Mouse (Mus musculus): ENCODE results near the gene Jmjd1c. TPM values are rescaled to one million over a fixed set of nuclear protein-coding genes. Genes with fewer than 3 reads are reported as not detected.
A peak's percentile ranks its signal among the peaks of the same experiment; 100 is the strongest.

Gene Jmjd1c
- total RNA-seq, 2 experiments from 2014 or later, result 86.0 to 101 TPM

DNA sequence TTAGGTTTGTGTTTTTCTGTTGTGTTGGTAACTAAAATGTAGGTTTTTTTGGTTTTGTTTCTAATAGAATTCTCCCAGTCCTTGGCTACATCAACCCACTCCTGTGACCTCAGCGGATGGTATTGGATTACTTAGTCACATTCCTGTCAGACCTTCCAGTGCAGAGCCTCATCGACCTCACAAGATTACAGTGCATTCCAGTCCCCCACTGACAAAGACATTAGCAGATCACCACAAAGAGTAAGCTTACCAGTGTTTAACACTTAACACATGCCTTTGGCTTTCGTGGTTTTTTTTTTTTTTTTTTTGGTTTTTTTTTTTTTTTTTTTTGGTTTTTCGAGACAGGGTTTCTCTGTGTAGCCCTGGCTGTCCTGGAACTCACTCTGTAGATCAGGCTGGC lies 128.0 kb downstream of the Jmjd1c start:
- DNase-seq (ENCODE audit: low spot score in 2 of 2), result no peak

DNA sequence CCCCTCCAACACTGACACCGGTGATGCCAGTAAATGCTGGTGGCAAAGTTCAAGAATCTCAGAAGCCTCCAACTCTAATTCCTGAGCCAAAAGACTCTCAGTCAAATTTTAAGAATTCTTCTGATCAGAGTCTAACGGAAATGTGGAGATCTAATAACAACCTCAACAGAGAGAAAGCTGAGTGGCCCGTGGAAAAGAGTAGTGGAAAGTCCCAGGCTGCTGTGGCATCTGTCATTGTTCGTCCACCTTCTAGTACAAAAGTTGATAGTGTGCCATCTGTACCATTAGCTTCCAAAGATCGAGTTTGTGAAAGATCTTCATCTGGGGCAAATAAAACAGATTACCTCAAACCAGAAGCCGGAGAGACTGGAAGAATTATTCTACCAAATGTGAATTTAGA lies 129.6 kb downstream of the Jmjd1c start:
- DNase-seq (ENCODE audit: low spot score in 2 of 2), result no peak

DNA sequence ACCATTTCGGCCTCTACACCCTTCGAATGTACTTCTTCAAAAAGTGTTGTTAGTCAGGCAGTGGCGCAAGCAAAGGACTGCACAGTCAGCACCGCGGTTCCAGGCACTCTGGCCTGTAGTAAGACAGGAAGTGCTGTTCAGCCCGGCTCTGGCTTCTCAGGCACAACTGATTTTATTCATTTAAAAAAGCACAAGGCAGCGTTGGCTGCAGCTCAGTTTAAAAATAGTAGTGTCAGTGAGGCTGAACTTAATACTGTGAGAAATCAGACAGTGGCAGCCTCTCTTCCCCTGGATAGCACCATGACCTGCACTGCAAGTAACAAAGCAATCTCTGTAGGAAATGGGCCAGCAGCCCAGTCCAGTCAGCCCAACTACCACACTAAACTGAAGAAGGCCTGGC lies 130.2 kb downstream of the Jmjd1c start:
- DNase-seq (ENCODE audit: low spot score in 2 of 2), result peak; percentile 21 to 66

DNA sequence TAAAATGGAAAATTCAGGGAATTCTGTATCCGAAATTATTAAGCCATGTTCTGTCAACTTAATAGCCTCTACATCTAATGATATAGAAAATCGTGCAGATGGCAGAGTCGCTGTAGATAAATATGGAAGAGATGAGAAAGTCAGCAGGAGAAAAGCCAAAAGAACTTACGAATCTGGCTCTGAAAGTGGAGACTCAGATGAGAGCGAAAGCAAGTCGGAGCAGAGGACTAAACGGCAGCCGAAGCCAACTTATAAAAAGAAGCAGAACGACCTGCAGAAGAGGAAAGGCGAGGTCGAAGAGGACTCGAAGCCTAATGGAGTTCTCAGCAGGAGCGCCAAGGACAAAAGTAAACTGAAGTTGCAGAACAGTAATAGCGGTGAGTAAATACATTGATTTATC lies 130.6 kb downstream of the Jmjd1c start:
- no peak for DNase-seq (ENCODE audit: low spot score in 2 of 2)

DNA sequence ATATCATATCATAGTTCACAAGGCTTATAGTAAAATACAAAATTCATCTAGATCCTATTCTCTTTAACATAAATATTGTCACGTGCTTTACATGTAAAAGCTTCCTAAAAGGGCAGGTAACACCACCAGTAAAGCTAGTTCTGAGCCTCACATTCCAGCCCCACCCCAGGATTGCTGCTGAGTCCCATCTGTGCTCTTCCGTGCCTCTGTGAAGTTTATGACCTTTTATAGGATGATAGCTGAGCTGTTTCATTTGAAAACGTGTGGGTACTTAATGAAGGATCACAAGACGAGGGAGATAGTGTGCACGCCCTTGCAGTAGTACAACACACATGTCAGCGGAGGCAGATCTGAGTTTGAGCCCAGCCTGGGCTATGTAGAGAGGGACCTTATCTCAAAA lies 134.5 kb downstream of the Jmjd1c start:
- DNase-seq (ENCODE audit: low spot score in 2 of 2), result no peak

DNA sequence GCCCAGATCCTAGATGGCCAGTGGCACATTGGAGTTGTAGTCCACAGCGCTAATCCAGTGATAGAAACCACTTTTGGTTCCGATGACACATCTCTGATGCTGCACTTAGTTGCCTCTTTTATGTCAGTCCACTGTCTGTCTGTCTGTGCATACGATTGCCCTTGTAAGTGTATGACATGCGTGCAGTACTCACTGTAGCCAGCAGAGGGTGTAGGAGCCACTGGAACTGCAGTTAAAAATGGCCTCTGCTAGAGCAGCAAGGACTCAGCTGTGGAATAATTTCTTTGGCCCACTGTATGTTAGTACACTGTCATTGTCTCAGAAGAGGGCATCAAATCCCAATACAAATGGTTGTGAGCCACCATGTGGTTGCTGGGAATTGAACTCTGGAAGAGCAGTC lies 151.2 kb downstream of the Jmjd1c start:
- no peak for DNase-seq (ENCODE audit: low spot score in 2 of 2)

DNA sequence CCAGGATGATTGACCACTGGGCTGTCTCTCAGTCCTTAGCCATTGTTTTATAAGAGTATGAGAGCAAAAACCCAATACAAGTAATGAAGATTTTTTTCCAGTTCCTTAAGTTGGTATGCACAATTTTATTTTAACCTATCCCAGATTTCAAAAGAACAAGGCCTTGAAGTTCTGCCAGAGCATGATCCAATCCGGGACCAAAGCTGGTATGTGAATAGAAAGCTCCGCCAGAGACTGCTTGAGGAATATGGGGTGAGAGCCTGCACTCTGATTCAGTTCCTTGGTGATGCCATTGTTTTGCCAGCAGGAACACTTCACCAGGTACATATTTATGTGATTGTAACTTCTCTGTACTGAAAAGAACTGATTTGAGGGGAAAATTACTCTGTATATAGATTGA lies 153.6 kb downstream of the Jmjd1c start:
- peak; percentile 35 to 71 for DNase-seq (ENCODE audit: low spot score in 2 of 2)

DNA sequence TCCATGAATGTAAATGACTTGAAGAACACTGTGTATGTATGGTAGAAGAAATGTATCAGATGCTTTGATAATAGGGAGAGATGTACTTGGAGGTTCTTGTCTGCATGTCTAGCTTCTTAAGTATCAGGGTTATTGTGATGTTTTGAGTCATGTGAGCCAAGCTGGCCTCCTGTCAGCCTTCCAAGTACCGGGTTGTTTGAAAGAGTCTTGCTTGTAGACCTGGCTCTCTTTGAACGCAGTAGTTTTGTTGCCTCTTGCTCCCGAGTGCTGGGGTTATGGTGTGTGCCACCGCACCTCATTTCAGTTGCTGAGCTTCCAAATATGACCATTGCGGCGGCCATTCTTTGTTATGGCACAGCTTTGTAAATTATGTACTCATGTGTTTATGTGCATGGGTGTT lies 154.9 kb downstream of the Jmjd1c start:
- DNase-seq (ENCODE audit: low spot score in 2 of 2), result no peak

DNA sequence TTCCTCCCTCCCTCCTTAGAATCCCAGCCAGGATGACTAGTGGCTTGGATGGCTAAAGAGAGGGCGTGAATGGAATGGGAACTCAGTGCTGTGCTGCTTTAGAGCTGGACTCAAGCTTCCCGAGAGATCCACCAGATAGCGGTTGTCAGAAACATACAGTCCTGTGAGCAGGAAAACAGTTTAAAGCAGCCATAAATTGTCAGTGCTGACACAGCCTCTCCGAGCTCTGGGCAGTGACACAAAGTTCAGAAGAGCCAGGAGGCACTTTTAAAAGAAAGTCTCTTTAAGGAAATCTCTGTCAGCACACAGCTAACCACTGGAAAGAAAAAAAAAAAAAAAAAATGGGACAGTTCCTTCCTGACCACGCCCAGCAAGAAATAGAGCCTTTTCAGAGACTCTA lies 156.4 kb downstream of the Jmjd1c start:
- DNase-seq (ENCODE audit: low spot score in 2 of 2), result no peak

DNA sequence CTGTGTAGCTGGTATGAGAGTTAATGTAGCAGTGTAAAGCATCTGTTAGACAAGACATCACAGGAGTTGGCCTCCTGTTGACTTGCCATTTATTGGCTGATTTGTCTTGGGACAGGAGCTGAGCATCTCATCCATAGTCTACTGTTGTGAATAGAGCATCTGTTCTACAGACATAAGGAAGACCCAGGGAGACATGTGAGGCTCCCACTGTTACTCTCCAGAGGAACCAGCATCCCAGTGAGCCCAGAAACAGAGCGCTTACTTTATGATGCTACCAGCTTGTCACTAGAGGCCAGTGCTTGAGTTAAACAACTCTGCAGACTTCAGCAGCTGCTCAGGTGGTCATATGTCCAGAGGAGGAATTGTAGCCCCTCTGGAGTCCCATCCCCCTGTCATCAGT lies 157.2 kb downstream of the Jmjd1c start:
- no peak for DNase-seq (ENCODE audit: low spot score in 2 of 2)

DNA sequence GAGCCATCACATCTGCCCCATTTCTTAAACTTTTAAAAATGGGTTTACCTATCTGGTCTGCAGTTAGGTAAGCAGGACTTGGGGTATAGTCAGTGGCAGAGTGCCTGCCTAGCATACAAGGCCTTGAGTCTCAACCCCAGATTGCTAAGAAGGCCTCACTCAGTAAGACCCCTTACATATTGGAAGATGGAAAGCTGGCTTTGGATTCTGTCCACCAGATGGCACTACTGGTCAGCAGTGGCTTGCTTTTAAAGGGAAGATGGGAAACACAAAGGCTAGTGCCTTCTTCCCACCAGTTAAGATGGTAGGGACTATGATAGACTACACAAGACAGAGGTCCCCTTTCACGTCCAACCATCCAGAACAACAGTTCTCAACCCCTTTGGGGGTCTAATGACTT lies 168.9 kb downstream of the Jmjd1c start:
- peak in 1 of 2 experiments; percentile 51 for DNase-seq (ENCODE audit: low spot score in 2 of 2)

DNA sequence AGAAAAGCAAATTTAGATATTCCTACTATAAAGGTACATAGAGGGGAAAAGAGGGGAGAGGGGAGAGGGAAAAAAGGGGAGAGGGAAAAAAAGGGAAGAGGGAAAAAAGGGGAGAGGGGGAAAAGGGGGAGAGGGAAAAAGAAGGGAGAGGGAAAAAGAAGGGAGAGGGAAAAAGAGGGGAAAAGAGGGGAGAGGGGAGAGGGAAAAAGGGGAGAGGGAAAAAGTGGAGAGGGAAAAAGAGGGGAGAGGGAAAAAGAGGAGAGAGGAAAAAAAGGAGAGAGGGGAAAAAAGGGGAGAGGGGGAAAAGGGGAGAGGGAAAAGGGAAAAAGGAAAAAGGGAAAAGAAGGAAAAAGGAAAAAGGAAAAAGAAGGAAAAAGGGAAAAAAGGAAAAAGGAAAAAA lies 180.0 kb downstream of the Jmjd1c start:
- no peak for DNase-seq (ENCODE audit: low spot score in 2 of 2)

DNA sequence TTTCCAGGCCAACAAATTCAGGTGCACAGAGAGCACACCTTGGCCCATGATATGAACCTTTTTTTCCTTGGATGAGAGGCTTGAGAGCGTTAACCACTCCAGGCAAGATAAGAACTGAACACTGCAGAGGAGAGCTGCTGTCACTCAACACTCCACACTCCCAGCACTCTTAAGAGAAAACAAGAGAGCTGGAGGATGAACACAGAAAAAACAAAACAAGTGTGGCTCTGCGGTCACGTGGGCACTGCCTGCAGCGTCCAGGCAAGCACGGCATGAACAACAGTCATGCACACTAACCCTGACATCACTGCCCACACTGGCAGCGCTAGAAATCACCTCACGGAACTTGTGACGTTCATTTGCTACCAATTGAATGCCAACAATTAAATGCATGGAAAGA lies 185.9 kb downstream of the Jmjd1c start:
- DNase-seq (ENCODE audit: low spot score in 2 of 2), result no peak

DNA sequence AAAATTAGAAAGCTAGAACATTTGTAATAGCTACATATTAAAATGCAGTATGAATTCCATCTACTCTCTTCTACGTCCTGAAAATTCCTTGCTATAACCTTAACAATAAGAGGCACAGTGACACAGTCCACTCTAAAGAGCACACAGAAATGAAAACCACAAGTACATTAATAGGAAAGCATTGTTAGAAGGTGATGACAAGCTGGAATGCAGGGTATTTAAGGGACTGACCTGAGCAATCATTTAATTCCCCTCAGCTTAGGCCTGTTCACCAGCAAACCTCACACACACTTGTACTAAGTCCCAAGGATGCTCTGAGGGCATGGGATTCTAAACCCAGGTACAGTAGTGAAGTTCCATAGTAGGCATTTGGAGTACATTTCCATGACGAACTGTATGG lies 186.6 kb downstream of the Jmjd1c start:
- no peak for DNase-seq (ENCODE audit: low spot score in 2 of 2)

DNA sequence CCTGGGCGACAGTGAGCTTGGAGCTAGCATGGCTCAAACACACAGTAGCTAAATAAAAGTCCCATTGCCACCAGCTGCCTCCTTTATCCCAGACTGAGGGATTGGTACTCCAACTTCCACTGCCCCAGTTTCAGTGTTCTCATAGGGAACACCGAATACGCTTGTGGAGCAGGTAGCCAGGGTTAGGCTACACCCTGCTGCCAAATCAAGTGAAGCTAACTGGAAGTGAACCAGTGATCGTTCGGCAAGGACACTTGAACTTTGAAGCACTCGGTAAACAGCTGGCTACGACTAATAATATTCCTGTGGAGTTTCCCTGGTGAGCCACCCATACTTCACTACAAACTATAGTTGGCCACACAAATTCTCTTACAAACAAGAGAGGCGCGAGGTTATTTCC lies 187.6 kb downstream of the Jmjd1c start:
- DNase-seq (ENCODE audit: low spot score in 2 of 2), result no peak

DNA sequence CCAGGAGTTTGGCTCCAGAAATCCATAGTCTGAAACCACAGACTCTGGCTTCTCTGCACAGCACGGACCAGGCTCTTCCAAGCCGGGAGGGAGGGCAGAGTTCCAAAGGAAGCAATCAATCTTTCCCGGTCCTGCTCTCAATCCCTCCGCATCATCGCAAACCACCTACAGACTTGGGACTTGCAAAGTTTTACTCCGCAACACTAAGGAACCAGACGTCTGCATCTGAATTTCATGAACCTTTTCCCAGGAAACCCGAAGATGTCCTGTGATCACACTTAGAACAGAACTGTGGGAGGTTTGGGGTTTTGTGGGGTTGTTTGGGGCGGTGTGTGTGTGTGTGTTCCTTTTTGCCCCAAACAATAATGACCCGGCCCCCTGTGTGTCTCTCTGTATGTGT lies 188.4 kb downstream of the Jmjd1c start:
- no peak for DNase-seq (ENCODE audit: low spot score in 2 of 2)

DNA sequence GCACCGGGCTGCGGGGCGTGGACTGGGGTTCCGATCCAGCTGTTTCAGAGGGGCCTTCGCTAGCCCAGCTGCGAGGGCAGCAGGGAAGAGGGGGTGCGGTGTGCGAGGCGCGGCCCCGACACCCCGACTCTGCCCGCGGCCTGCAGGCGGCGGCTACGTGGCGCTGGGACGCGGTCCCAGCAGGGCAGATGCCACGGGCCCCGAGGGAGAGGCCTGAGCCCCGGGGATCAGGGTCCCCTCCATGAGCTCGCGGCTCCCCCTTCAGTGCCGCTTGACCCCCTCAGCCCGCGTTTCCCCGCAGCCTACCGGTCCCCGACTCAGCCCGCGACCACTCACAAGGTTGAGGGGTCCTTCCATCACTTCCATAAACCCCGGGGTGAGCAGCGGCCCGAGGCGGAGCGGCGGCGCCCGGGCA lies 188.8 kb downstream of the Jmjd1c start:
- DNase-seq (ENCODE audit: low spot score in 2 of 2), result no peak

DNA sequence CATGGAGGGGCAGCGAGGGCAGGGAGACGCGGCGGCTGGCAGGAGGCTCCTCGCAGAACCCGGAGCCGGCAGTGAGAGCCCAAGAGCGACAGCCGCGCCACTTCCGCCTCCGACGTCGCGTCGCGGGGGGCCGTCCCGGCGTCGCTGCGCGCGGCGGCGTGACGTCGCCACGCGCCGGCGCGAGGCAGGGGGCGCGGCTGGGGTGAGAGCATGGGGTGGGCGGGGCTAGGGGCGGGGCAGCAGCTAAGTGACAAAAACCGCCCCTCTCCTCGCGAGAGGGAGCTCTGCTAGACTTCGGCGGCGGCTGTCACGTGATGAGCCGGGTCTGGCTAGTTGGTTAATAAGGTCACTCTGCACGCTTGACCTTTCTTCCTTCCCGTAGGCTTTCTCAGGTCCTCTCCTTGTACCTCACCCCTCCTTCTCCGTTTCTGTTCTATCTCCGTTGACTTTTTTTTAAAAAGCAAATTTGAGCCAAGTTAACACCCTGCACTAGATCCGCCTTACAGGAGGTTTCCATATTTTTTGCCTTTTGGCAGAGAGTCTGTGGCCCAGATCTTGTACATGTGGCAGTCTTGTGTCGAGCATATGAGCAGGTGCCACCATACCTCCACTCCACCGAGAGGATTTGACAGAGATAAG lies 189.4 kb downstream of the Jmjd1c start, which contains the start of gene Nrbf2:
Nrbf2 (minus strand) TSS at position 130 of the 639 bp plus-strand sequence.
- peak; percentile 61 to 83 for DNase-seq (ENCODE audit: low spot score in 2 of 2)

DNA sequence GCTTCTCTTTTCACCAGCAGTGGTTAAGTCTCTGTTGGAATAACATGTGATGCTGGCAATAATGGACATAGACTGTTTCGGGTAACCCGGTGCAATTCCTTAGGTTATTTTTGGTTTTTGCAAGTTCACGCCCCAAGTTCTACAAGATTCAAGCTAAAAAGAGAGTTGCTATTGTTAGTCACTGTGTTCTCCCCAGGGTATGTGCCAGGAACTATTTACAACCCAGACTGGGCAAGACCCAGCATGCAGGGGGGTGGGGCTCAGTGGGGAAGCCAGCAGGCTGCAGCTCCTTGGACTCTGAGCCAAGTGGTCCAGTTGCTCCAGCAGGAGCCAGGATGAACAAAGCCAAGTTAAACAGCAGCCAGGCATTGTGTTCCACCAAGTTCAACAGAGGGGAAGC lies 192.0 kb downstream of the Jmjd1c start:
- DNase-seq (ENCODE audit: low spot score in 2 of 2), result peak; percentile 45 to 66

DNA sequence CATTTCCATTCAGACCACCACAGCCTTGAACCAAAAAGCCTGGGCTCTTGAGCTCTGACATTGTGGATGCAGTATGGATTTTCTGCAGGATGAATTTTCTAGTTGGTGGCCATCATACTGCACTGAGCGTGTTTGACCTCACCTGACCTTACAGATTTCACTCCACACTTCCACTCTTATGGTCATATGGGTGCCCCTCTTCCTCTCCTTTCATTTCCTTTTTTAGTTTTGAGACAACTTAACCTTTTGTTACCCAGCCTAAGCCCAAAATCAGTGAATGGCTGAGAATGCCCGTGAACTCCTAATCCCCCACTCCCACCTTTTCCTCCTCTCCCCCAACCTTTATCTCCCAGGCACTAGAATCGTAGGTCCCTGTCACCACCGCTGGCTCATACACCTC lies 194.7 kb downstream of the Jmjd1c start:
- DNase-seq (ENCODE audit: low spot score in 2 of 2), result no peak

DNA sequence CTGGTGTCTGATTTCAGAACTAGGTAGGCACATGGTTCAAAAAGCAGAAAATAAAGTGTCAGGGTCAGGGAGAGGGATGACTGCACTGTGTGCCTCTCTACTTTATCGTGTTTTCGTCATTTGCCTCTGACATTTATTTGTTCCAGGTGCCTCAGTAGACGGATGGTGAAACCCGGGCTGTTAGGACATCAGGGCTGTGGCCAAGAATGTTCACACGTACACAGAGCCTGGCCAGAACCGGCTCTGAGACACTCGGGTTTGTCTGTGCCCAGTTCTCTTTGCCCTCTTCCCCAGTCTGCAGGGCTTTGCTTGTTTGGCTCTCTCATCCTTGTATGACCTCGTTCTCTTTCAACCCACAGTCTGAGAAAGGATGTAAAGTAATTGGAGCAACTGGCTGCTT lies 195.2 kb downstream of the Jmjd1c start:
- DNase-seq (ENCODE audit: low spot score in 2 of 2), result no peak

DNA sequence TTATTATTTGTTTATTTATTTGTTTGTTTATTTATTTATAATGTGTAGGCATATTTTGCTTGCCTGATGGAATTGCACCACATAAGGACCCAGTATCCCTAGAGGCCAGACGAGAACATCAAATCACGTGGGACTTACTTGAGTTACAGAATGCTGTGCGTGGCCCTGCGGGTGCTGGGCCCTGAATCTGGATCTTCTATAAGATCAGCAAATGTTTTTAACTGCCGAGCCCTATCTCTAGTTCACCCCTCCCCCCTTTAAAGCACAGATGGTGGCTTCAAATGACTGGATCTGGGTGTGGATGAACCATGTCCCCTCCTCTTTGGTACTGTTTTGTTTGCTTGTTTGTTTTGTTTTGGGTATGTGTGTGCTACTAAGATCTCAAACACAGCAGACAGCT lies 199.4 kb downstream of the Jmjd1c start:
- no peak for DNase-seq (ENCODE audit: low spot score in 2 of 2)

DNA sequence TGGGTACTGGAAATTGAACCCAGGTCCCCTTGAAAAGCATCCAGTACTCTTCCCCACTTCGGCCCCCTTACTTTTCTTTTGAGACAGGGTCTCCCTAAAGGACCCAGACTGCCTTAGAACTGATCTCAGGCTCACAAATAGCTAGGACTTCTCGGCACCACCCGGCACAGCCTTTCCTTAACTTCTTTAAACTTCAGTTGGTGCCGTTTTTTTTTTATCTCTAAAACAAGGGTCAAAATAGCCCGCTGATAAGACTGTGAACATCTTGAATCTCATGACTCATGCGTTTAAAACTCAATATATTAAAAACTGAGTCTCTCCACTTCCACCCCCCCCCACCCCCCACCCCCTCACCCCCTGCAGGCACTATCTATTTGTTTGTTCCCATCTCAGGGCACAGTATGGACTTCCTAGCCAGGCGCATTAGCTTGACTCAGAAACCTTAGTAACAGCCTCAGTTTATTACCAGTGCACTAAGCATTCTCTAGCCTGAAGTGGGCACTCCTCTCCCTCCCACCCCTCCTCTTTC lies 200.1 kb downstream of the Jmjd1c start:
- DNase-seq (ENCODE audit: low spot score in 2 of 2), result no peak
